In the genomic region with DNA sequence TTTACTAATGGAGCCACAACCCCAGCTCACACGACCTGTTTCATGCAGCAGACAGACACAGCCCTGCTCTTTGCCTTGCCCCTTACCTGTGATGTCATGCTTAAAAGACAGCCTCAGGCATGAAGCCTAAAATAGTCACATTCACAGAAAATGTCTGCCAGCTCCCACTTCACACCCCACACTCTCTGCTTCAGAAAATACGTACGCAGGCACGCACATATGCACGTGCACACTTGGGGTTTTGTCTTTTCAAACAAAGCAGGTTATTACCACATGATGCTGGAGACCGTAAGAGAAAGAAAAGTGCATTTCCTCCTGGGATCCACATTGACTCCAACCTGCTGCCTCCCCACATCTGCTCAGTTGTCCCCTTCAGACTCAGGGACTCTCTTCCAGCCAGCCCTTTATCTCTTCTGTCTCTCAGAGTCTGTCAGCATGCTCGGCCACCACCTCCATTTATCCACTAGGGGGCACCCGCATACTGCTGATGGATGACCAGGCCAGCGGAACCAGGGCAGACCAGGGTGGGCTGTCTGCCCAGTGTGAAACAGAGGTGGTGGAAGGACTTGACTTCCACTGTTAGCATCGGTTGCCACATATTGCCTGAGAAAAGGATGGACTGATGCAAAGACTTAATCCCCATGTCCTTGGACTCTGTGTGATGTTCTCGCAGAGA, we compare ENCODE assay signal across 8 mouse cellular contexts. TPM values are rescaled to one million over a fixed set of nuclear protein-coding genes. Genes with fewer than 3 reads are reported as not detected.
DNase-seq lines count a peak whose midpoint lies in the region; ATAC-seq lines count a peak whose summit lies in the region.

No protein-coding gene starts in this region.

- H3K4me1 ChIP-seq in hindbrain, embryonic 11.5 days (replicated peaks; ENCODE audit: control insufficient read depth, insufficient read depth, low read length): peaks cover 4% of the 10 kb centered on the region; the same call in 1 of the 2 replicates
- peaks cover 3% of the 10 kb centered on the region; the same call in 1 of the 2 replicates for H3K4me1 ChIP-seq in lung, embryonic 16.5 days (replicated peaks; ENCODE audit: control insufficient read depth, insufficient read depth, low read length)

- ATAC-seq in hindbrain, embryonic 11.5 days (ENCODE audit: low FRiP score): peak; percentile 70
- peak; percentile 77 for ATAC-seq in lung, embryonic 16.5 days (ENCODE audit: low read depth)

- peak overlapping the region; percentile 47; the same call in 1 of the 2 replicates for H3K27ac ChIP-seq in hindbrain, embryonic 11.5 days (ENCODE audit: low read depth, low read length)
- H3K27ac ChIP-seq in lung, embryonic 16.5 days (ENCODE audit: low read length): no peak overlapping the region

- H3K4me3 ChIP-seq in hindbrain, embryonic 11.5 days (ENCODE audit: low read depth, low read length): no peak overlapping the region
- H3K4me3 ChIP-seq in lung, embryonic 16.5 days (ENCODE audit: low read length): no peak overlapping the region

- no peaks in the 10 kb centered on the region for H3K27me3 ChIP-seq in hindbrain, embryonic 11.5 days (ENCODE audit: control insufficient read depth, insufficient read depth, low read length)
- no peaks in the 10 kb centered on the region for H3K27me3 ChIP-seq in lung, embryonic 16.5 days (ENCODE audit: control insufficient read depth, insufficient read depth, low read depth, low read length)

- WGBS in hindbrain, embryonic 11.5 days: 49% methylated on average over 11 of the region's 11 CpGs
- WGBS in lung, embryonic 16.5 days: 49% methylated on average over 11 of the region's 11 CpGs

- no peaks in the 10 kb centered on the region for H3K36me3 ChIP-seq in hindbrain, embryonic 11.5 days (ENCODE audit: control insufficient read depth, insufficient read depth, low read length)
- no peaks in the 10 kb centered on the region; the same call in 1 of the 2 replicates for H3K36me3 ChIP-seq in lung, embryonic 16.5 days (ENCODE audit: control insufficient read depth, insufficient read depth, low read length)

- H3K9ac ChIP-seq in hindbrain, embryonic 11.5 days (ENCODE audit: low read depth, low read length): no peak overlapping the region
- H3K9ac ChIP-seq in lung, embryonic 16.5 days (ENCODE audit: low read length): no peak overlapping the region

- no peak overlapping the region for H3K4me2 ChIP-seq in hindbrain, embryonic 11.5 days (replicated peaks; ENCODE audit: low read depth, low read length)
- H3K4me2 ChIP-seq in lung, embryonic 16.5 days (ENCODE audit: low read depth, low read length): no peak overlapping the region

- DNase-seq in Muller cell, postnatal 12 days (ENCODE audit: inconsistent ontology term): peak; percentile 71
- peak; percentile 72 for DNase-seq in cerebellum, adult 9-11 months
- peak; percentile 75 to 85 for DNase-seq in frontal cortex, postnatal 10 days (ENCODE audit: low spot score in 2 of 2)
- DNase-seq in hindbrain, embryonic 11.5 days (ENCODE audit: low spot score): peak; percentile 93
- DNase-seq in layer of hippocampus, adult 9-11 months: peak; percentile 83
- DNase-seq in ovary, postnatal 14 days (ENCODE audit: low spot score): peak; percentile 88
- peak; percentile 62 to 86 for DNase-seq in thymus, postnatal 10 days (ENCODE audit: low spot score in 2 of 2)

- no peaks in the 10 kb centered on the region for H3K9me3 ChIP-seq in hindbrain, embryonic 11.5 days (ENCODE audit: control insufficient read depth, low read length)
- no peaks in the 10 kb centered on the region for H3K9me3 ChIP-seq in lung, embryonic 16.5 days (ENCODE audit: control insufficient read depth, low read length)

RNA-seq across cellular contexts. Expression of gene Cmtm7, which starts 15.8 kb away (rescaled TPM):
- polyA plus RNA-seq in hindbrain, embryonic 11.5 days (2014; fragmentation: Nextera tagmentation; extraction: Ambion mirVana): 66.1 and 77.8 TPM in 2 replicates
- 78.1 and 88.7 TPM in 2 replicates for polyA plus RNA-seq in lung, embryonic 16.5 days (2015; fragmentation: Nextera tagmentation; extraction: Ambion mirVana)

RNA-seq across cellular contexts. Expression of gene Cmtm8, which starts 46.5 kb away (rescaled TPM):
- 22.1 and 29.3 TPM in 2 replicates for polyA plus RNA-seq in hindbrain, embryonic 11.5 days (2014; fragmentation: Nextera tagmentation; extraction: Ambion mirVana)
- polyA plus RNA-seq in lung, embryonic 16.5 days (2015; fragmentation: Nextera tagmentation; extraction: Ambion mirVana): 118 and 126 TPM in 2 replicates
